Mouse (Mus musculus): ENCODE measurements around the gene Selp. TPM values are rescaled to one million over a fixed set of nuclear protein-coding genes. Genes with fewer than 3 reads are reported as not detected.

Gene Selp
- polyA plus RNA-seq, 1 experiment from 2014 or later = 0.71 TPM

DNA sequence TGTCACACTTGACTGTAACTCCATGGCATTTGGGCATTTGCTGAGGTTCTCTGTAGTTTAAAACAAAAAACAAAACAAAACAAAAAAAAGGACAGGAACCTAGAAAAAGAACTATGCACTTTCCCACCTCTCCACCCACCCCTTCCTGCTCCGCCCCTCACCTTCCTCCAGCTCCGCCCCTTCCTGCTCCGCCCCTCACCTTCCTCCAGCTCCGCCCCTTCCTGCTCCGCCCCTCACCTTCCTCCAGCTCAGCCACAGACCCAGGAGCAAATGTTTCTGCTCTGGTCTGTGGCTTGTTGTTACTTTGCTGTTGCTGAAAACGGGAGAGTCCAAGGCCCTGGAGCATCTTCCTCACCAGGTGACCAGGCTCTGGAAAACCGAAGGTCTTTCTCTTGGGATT, 34.0 kb downstream of the Selp start:
- H3K36me3 ChIP-seq (ENCODE audit: control insufficient read depth, insufficient read depth, low read length) = no peaks in the 10 kb centered on the region
- ATAC-seq (ENCODE audit: low read depth) = no peak
- 91% methylated on average over 7 of the region's 7 CpGs for WGBS
- no peaks in the 10 kb centered on the region for H3K9me3 ChIP-seq (ENCODE audit: control insufficient read depth, low read length)
- H3K4me1 ChIP-seq (ENCODE audit: control insufficient read depth, insufficient read depth, low read length) = peaks cover 7% of the 10 kb centered on the region; the same call in 1 of the 2 replicates
- no peaks in the 10 kb centered on the region for H3K27me3 ChIP-seq (replicated peaks; ENCODE audit: control insufficient read depth, insufficient read depth, low read length)
- no peak for DNase-seq (ENCODE audit: low spot score)
- H3K9ac ChIP-seq (ENCODE audit: low read depth, low read length) = no peak overlapping the region
- H3K27ac ChIP-seq (replicated peaks; ENCODE audit: low read depth, low read length) = no peak overlapping the region
- H3K4me2 ChIP-seq (ENCODE audit: low read depth, low read length) = no peak overlapping the region
- no peak overlapping the region for H3K4me3 ChIP-seq (ENCODE audit: low read depth, low read length)

DNA sequence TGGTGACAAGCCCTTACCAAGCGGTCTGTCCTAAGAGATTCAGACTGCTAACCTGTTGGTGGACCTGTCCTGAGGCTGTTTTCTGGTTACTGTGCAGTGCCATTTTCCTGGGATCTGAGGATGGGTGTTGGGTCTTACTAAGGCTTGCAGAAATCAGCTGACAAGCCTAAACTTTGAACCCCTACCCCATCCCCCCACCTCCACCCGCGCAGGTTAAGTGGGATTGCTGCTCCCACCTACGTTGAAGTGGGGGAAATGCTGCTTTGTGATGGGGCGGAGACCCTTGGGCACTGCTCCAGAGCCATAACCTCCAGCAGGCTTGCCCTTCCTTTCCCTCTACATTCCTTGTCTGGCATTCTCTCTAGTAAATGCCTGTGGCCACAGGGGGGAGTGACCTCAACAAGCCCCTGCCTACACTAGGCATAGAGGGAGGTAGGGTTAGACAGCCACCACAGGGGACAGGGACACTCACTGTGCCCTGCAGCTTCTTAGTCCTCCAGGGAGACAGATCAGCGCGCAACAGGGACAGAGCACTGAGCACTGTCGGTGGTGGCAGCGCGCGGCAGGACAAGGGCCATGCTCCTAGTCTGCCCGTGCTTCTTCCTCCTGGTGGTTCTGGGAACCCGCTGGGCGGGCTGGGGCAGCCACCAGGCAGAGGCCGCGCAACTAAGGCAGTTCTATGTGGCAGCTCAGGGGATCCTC, 36.5 kb downstream of the Selp start, which contains the start of gene F5:
Gene F5, plus strand, starts transcription at position 452 of the 702 bp plus-strand sequence.
- Histone ChIP-seq H3K4me2 (ENCODE audit: low read depth, low read length) (peak within 1 kb of the TSS; percentile 24), H3K27ac (replicated peaks; ENCODE audit: low read depth, low read length) (no peak within 1 kb of the TSS), H3K9ac (ENCODE audit: low read depth, low read length) (no peak within 1 kb of the TSS), H3K9me3 (ENCODE audit: control insufficient read depth, low read length) (no peaks in the 10 kb centered on the region), H3K4me1 (ENCODE audit: control insufficient read depth, insufficient read depth, low read length) (peaks cover 7% of the 10 kb centered on the region; the same call in 1 of the 2 replicates), H3K4me3 (ENCODE audit: low read depth, low read length) (no peak within 1 kb of the TSS), H3K36me3 (ENCODE audit: control insufficient read depth, insufficient read depth, low read length) (no peaks in the 10 kb centered on the region), H3K27me3 (replicated peaks; ENCODE audit: control insufficient read depth, insufficient read depth, low read length) (no peaks in the 10 kb centered on the region)
- ATAC-seq (ENCODE audit: low read depth) (no peak), DNase-seq (ENCODE audit: low spot score) (no peak)
- 11% methylated on average over 15 of the region's 16 CpGs for WGBS

DNA sequence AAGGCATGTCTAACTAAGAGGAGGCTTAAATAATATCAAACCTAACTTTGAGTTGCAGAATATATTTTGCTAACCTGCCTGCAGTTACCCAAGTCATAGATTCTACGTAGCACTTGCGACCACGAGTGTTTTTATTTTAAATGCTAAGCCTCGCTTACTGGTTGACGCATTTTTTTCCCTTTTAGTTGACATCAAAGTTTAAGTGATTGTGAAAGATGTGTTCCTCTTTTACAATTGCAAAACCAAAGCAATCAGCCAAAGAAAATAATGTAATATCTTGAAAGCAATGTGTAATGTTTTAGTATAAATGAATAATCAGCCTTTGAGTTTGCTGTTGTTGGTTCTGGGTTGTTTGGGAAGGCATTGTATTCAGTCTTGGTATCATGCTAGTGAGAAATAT, 37.8 kb downstream of the Selp start:
- H3K27me3 ChIP-seq (replicated peaks; ENCODE audit: control insufficient read depth, insufficient read depth, low read length) = no peaks in the 10 kb centered on the region
- WGBS = 82% methylated on average over 5 of the region's 5 CpGs
- H3K4me1 ChIP-seq (ENCODE audit: control insufficient read depth, insufficient read depth, low read length) = peaks cover 7% of the 10 kb centered on the region; the same call in 1 of the 2 replicates
- ATAC-seq (ENCODE audit: low read depth) = no peak
- no peak overlapping the region for H3K4me2 ChIP-seq (ENCODE audit: low read depth, low read length)
- DNase-seq (ENCODE audit: low spot score) = no peak
- H3K4me3 ChIP-seq (ENCODE audit: low read depth, low read length) = no peak overlapping the region
- no peaks in the 10 kb centered on the region for H3K36me3 ChIP-seq (ENCODE audit: control insufficient read depth, insufficient read depth, low read length)
- H3K9ac ChIP-seq (ENCODE audit: low read depth, low read length) = no peak overlapping the region
- no peaks in the 10 kb centered on the region for H3K9me3 ChIP-seq (ENCODE audit: control insufficient read depth, low read length)
- H3K27ac ChIP-seq (replicated peaks; ENCODE audit: low read depth, low read length) = no peak overlapping the region

DNA sequence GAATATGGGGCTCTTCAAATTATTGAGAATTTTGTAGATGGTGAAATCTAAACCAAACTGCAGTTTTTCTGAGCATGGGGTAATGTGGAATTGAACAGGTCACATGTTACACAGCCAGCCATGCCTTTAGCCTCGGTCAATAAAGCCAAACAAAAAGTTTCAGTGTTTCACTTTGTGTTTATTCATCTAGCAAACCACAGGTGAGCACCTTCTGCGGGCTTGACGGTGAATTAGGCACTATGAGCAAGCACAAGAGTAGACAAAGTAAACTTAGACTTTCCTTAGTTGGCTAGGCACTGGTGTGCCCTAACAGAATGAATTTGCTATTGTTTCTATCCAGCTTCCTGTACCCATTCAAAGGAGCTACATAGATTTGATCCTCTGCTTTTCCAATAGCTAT, 39.9 kb downstream of the Selp start:
- Histone ChIP-seq H3K4me3 (ENCODE audit: low read depth, low read length) (no peak overlapping the region), H3K27ac (replicated peaks; ENCODE audit: low read depth, low read length) (no peak overlapping the region), H3K36me3 (ENCODE audit: control insufficient read depth, insufficient read depth, low read length) (no peaks in the 10 kb centered on the region), H3K27me3 (replicated peaks; ENCODE audit: control insufficient read depth, insufficient read depth, low read length) (no peaks in the 10 kb centered on the region), H3K9ac (ENCODE audit: low read depth, low read length) (no peak overlapping the region), H3K4me1 (ENCODE audit: control insufficient read depth, insufficient read depth, low read length) (peaks cover 7% of the 10 kb centered on the region; the same call in 1 of the 2 replicates), H3K9me3 (ENCODE audit: control insufficient read depth, low read length) (no peaks in the 10 kb centered on the region), H3K4me2 (ENCODE audit: low read depth, low read length) (no peak overlapping the region)
- ATAC-seq (ENCODE audit: low read depth) = no peak
- DNase-seq (ENCODE audit: low spot score) = no peak
- 75% methylated on average over 3 of the region's 3 CpGs for WGBS

DNA sequence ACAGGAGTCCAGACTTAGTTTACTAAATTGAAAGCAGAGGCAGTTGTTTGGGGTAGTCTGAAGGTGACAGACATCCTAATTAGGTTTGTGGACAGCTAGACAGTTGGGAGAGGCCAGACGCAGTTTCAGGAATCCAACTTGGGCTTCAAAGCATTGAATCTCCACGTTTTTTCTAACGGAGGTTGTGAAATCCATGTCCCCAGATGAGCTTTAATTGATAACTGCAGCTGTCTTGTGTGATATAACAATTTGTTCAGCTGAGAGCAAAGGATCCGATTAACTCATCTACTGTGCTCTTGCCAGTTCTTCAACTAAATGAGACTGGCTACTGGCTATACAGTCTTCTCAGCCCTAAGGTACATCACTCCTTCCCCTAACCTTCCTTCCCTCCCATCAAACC, 43.5 kb downstream of the Selp start:
- Histone ChIP-seq H3K36me3 (ENCODE audit: control insufficient read depth, insufficient read depth, low read length) (no peaks in the 10 kb centered on the region), H3K9ac (ENCODE audit: low read depth, low read length) (no peak overlapping the region), H3K9me3 (ENCODE audit: control insufficient read depth, low read length) (no peaks in the 10 kb centered on the region), H3K27ac (replicated peaks; ENCODE audit: low read depth, low read length) (no peak overlapping the region), H3K4me3 (ENCODE audit: low read depth, low read length) (no peak overlapping the region), H3K4me2 (ENCODE audit: low read depth, low read length) (no peak overlapping the region), H3K4me1 (ENCODE audit: control insufficient read depth, insufficient read depth, low read length) (no peaks in the 10 kb centered on the region), H3K27me3 (replicated peaks; ENCODE audit: control insufficient read depth, insufficient read depth, low read length) (no peaks in the 10 kb centered on the region)
- DNase-seq (ENCODE audit: low spot score) = no peak
- no peak for ATAC-seq (ENCODE audit: low read depth)
- WGBS = 55% methylated on average over 4 of the region's 4 CpGs

DNA sequence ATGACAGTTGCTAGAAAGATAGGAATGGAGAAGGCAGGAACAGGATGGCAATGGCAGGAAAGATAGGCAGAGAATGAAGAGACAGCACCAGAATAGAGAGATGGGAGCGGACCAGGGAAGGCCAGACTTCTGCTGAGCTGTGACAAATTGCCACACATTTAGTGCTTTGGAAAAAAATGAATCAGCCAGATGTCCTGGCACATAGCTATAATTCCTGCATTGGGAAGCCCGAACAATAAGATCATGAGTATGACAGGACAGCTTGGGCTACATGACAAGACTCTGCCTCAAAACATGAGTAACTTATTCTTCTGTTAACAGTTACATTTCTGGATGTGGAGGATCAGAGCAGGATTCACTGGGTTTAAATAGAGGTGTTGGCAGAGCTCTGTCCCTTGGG, 44.7 kb downstream of the Selp start:
- DNase-seq (ENCODE audit: low spot score) (peak; percentile 27), ATAC-seq (ENCODE audit: low read depth) (no peak)
- 72% methylated on average over 2 of the region's 2 CpGs for WGBS
- H3K27me3 ChIP-seq (replicated peaks; ENCODE audit: control insufficient read depth, insufficient read depth, low read length) = no peaks in the 10 kb centered on the region
- no peak overlapping the region for H3K27ac ChIP-seq (replicated peaks; ENCODE audit: low read depth, low read length)
- H3K4me1 ChIP-seq (ENCODE audit: control insufficient read depth, insufficient read depth, low read length) = no peaks in the 10 kb centered on the region
- H3K9me3 ChIP-seq (ENCODE audit: control insufficient read depth, low read length) = no peaks in the 10 kb centered on the region
- no peak overlapping the region for H3K4me2 ChIP-seq (ENCODE audit: low read depth, low read length)
- no peaks in the 10 kb centered on the region for H3K36me3 ChIP-seq (ENCODE audit: control insufficient read depth, insufficient read depth, low read length)
- H3K4me3 ChIP-seq (ENCODE audit: low read depth, low read length) = no peak overlapping the region
- no peak overlapping the region for H3K9ac ChIP-seq (ENCODE audit: low read depth, low read length)

DNA sequence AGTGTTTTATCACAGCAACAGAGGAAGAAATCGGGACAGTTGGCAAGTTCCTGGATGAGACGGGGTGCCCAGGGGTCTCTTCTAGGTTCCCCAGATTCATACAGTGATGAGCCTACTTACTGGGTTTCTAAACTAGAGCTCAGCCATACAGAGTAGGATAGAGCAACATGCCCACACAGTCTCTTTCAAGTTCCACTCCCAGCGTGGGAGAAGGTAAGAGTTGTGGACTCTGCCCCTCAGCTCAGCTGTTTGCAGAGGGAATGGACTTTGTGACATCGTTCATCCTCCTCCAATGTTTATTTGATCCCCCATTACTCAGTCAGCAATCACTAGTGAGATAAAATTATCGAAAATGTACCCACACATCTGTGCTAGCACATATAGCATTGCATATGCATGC, 47.7 kb downstream of the Selp start:
- Histone ChIP-seq H3K4me3 (ENCODE audit: low read depth, low read length) (no peak overlapping the region), H3K4me2 (ENCODE audit: low read depth, low read length) (no peak overlapping the region), H3K9ac (ENCODE audit: low read depth, low read length) (no peak overlapping the region), H3K27ac (replicated peaks; ENCODE audit: low read depth, low read length) (no peak overlapping the region), H3K9me3 (ENCODE audit: control insufficient read depth, low read length) (no peaks in the 10 kb centered on the region), H3K27me3 (replicated peaks; ENCODE audit: control insufficient read depth, insufficient read depth, low read length) (no peaks in the 10 kb centered on the region), H3K4me1 (ENCODE audit: control insufficient read depth, insufficient read depth, low read length) (no peaks in the 10 kb centered on the region), H3K36me3 (ENCODE audit: control insufficient read depth, insufficient read depth, low read length) (no peaks in the 10 kb centered on the region)
- WGBS = 78% methylated on average over 5 of the region's 5 CpGs
- ATAC-seq (ENCODE audit: low read depth) (no peak), DNase-seq (ENCODE audit: low spot score) (no peak)

DNA sequence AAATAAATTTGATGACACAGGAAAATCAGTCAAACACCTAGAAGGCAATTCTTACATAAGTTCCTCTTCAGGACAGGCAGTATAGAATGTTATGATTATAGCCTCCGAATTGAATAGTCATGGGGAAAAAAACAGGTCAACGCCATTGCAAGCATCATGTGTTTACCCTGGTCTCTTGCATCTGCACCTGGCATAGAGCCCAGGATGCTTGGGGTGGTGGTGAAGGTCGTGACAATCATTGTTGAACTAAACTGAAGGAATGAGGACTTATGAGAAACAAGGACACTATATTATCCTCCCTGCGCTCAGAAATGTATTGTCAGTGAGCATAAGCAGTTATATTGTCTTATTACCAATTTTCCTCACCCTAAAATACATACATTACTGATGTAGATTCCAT, 53.8 kb downstream of the Selp start:
- H3K27ac ChIP-seq (replicated peaks; ENCODE audit: low read depth, low read length) = no peak overlapping the region
- no peaks in the 10 kb centered on the region for H3K4me1 ChIP-seq (ENCODE audit: control insufficient read depth, insufficient read depth, low read length)
- no peaks in the 10 kb centered on the region for H3K27me3 ChIP-seq (replicated peaks; ENCODE audit: control insufficient read depth, insufficient read depth, low read length)
- 77% methylated on average over 4 of the region's 4 CpGs for WGBS
- H3K4me3 ChIP-seq (ENCODE audit: low read depth, low read length) = no peak overlapping the region
- no peak overlapping the region for H3K9ac ChIP-seq (ENCODE audit: low read depth, low read length)
- no peak for ATAC-seq (ENCODE audit: low read depth)
- no peak for DNase-seq (ENCODE audit: low spot score)
- no peak overlapping the region for H3K4me2 ChIP-seq (ENCODE audit: low read depth, low read length)
- H3K9me3 ChIP-seq (ENCODE audit: control insufficient read depth, low read length) = no peaks in the 10 kb centered on the region
- no peaks in the 10 kb centered on the region for H3K36me3 ChIP-seq (ENCODE audit: control insufficient read depth, insufficient read depth, low read length)

DNA sequence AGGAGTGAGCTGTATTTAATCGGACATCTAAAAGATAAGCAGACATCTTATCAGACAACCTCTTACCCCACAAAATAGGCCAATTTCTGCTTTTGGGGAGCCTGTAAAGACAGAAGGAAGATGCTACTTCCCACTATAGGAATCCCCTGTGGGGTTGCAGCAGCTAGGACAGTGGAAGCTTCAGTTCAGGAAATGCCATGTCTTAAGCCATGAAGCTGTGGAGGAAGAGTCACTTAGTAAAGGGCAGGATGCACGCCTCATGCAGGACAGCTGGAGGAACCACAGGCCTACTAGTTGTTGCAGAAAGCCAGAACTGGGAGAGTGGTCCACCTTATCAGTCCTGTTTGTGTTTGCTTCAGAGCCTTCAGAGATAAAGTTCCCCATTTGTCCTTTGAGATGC, 55.4 kb downstream of the Selp start:
- no peaks in the 10 kb centered on the region for H3K9me3 ChIP-seq (ENCODE audit: control insufficient read depth, low read length)
- H3K4me3 ChIP-seq (ENCODE audit: low read depth, low read length) = no peak overlapping the region
- no peak overlapping the region for H3K27ac ChIP-seq (replicated peaks; ENCODE audit: low read depth, low read length)
- no peaks in the 10 kb centered on the region for H3K4me1 ChIP-seq (ENCODE audit: control insufficient read depth, insufficient read depth, low read length)
- H3K9ac ChIP-seq (ENCODE audit: low read depth, low read length) = no peak overlapping the region
- H3K27me3 ChIP-seq (replicated peaks; ENCODE audit: control insufficient read depth, insufficient read depth, low read length) = no peaks in the 10 kb centered on the region
- WGBS = 72% methylated on average over 2 of the region's 2 CpGs
- ATAC-seq (ENCODE audit: low read depth) (no peak), DNase-seq (ENCODE audit: low spot score) (no peak)
- no peak overlapping the region for H3K4me2 ChIP-seq (ENCODE audit: low read depth, low read length)
- no peaks in the 10 kb centered on the region for H3K36me3 ChIP-seq (ENCODE audit: control insufficient read depth, insufficient read depth, low read length)

Measured in embryonic facial prominence, embryonic 14.5 days (tissue).